Mouse (Mus musculus): ENCODE data around the gene Susd4. TPM values are rescaled to one million over a fixed set of nuclear protein-coding genes. Genes with fewer than 3 reads are reported as not detected.

Gene Susd4
- polyA plus RNA-seq, 1 experiment: 0.93 TPM

DNA sequence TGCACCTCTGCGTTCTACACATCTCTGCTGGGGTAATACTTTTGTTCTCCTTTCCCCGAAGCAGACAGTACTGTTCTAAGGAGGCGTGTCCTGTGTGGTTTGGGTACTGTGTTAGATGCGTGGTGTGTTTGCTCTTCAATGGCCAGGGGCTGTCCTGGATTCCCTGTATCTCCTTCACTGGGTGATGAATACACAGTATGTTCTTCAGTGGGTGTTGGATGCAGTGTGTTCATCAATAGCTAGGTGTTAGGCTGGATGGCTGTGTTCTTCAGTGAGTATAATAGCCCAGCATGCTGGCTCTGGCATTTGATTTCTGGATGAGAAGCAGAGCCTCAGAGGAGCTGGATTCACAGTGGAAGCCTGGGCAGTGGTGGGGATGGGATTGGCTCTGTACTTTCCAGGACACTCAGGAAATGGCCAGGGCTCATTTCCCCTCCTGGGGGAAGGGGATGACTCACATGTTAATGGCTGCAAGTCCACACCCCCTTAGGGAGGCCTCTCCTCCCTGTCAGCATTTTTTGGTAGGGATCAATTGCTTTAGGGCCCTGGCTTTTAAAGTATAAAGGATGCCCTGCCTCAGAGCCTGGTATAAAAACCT, 75.8 kb downstream of the Susd4 start:
- TF ChIP-seq CTCF (IDR thresholded peaks at IDR 0.05; ENCODE audit: borderline replicate concordance, insufficient read depth, low read length) (no peak), POLR2A (IDR thresholded peaks at IDR 0.05; ENCODE audit: low read depth, low read length) (no peak)
- Histone ChIP-seq H3K4me3 (ENCODE audit: insufficient read depth, low read length) (no peak overlapping the region), H3K27ac (ENCODE audit: insufficient read depth, low read length) (no peak overlapping the region), H3K4me1 (ENCODE audit: control insufficient read depth, insufficient read depth, low read length) (no peaks in the 10 kb centered on the region; the same call in 1 of the 2 replicates)

DNA sequence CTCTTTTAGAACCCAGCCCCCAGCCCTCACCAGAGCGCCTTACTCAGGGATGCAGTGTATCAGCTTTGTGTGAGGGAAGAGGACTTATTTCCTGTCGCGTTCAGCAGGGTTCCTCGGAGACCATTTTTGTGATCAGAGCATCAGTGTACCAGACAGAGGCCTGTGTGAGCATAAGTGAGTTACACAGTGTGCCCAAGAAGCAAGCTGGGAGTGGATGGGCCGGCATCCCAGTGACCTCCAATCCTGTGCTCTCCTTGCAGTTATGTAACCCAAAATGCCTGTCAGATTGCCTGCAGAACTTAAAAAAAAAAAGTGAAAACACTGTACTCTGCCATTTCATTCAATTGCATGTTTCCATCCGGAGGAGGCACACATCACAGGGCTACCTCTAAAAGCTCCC, 76.4 kb downstream of the Susd4 start:
- no peak overlapping the region for H3K27ac ChIP-seq (ENCODE audit: insufficient read depth, low read length)
- no peak overlapping the region for H3K4me3 ChIP-seq (ENCODE audit: insufficient read depth, low read length)
- H3K4me1 ChIP-seq (ENCODE audit: control insufficient read depth, insufficient read depth, low read length): no peaks in the 10 kb centered on the region; the same call in 1 of the 2 replicates
- TF ChIP-seq CTCF (IDR thresholded peaks at IDR 0.05; ENCODE audit: borderline replicate concordance, insufficient read depth, low read length): no peak
- TF ChIP-seq POLR2A (IDR thresholded peaks at IDR 0.05; ENCODE audit: low read depth, low read length): no peak

GRCm38 (mm10) chr1:182840606-182841005, 76.9 kb downstream of the Susd4 start:
- Histone ChIP-seq H3K27ac (ENCODE audit: insufficient read depth, low read length) (no peak overlapping the region), H3K4me1 (ENCODE audit: control insufficient read depth, insufficient read depth, low read length) (no peaks in the 10 kb centered on the region; the same call in 1 of the 2 replicates), H3K4me3 (ENCODE audit: insufficient read depth, low read length) (no peak overlapping the region)
- TF ChIP-seq CTCF (IDR thresholded peaks at IDR 0.05; ENCODE audit: borderline replicate concordance, insufficient read depth, low read length): no peak
- no peak for TF ChIP-seq POLR2A (IDR thresholded peaks at IDR 0.05; ENCODE audit: low read depth, low read length)

DNA sequence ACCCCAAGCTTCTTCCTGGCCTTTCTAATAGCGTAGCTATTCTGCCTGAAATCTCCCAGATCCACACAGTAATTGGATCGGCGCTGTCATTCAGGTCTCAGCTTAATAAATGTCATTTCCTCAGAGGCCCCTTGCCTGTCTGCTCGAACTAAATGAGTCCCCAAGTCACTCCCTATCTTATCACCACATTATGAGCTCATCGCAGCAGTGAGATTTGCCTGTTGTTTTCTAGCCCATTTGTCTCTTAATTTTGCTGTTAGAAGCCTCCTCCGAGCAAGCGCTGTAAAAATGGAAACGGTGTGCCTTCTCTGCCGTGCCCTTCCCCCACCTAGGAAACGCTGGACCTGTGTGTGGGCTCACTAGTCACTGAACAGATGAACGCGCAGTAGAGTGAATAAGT, 85.9 kb downstream of the Susd4 start:
- Histone ChIP-seq H3K27ac (ENCODE audit: insufficient read depth, low read length) (no peak overlapping the region), H3K4me3 (ENCODE audit: insufficient read depth, low read length) (no peak overlapping the region), H3K4me1 (ENCODE audit: control insufficient read depth, insufficient read depth, low read length) (no peaks in the 10 kb centered on the region)
- TF ChIP-seq CTCF (IDR thresholded peaks at IDR 0.05; ENCODE audit: borderline replicate concordance, insufficient read depth, low read length): no peak
- TF ChIP-seq POLR2A (IDR thresholded peaks at IDR 0.05; ENCODE audit: low read depth, low read length): no peak

DNA sequence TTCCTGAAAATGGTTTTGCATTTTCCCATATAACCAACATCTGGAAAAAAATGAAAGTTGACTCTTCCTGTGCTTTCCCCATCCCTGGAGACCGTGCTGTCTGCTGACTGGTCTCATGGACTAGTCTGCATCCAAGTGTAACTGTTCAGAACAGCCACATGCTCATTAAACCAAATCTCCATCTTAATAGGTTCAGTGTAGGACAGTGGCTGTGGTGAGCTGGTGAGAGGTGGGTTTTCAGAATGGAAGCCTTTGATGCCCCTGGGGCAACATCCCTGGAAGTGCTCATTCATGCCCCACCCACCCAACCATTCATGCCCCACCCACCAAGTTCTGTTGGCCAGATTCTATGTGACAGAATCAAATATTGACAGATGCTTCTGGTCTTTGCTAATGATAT, 86.4 kb downstream of the Susd4 start:
- Histone ChIP-seq H3K4me3 (ENCODE audit: insufficient read depth, low read length) (no peak overlapping the region), H3K4me1 (ENCODE audit: control insufficient read depth, insufficient read depth, low read length) (no peaks in the 10 kb centered on the region), H3K27ac (ENCODE audit: insufficient read depth, low read length) (no peak overlapping the region)
- no peak for TF ChIP-seq CTCF (IDR thresholded peaks at IDR 0.05; ENCODE audit: borderline replicate concordance, insufficient read depth, low read length)
- no peak for TF ChIP-seq POLR2A (IDR thresholded peaks at IDR 0.05; ENCODE audit: low read depth, low read length)

DNA sequence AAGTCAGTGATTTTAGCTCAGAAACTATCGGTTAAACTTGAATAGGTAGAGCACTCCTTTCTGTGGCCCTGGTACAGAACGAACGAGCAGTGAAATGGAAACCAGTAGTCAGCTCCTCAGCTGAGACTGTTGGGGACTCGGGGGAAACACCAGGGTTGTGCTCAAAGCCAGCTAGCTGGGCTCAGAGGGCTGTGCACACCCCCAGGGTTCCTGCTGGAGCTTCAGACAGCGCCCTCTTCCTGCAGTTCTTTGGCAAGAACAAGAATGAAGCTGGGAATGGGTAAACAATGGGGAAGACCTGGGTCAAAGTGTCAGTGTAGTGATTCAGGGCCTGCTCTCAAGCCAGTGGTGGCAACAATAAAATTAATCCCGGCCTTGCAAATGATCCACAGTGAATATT, 88.5 kb downstream of the Susd4 start:
- Histone ChIP-seq H3K4me1 (ENCODE audit: control insufficient read depth, insufficient read depth, low read length) (no peaks in the 10 kb centered on the region), H3K4me3 (ENCODE audit: insufficient read depth, low read length) (no peak overlapping the region), H3K27ac (ENCODE audit: insufficient read depth, low read length) (no peak overlapping the region)
- TF ChIP-seq POLR2A (IDR thresholded peaks at IDR 0.05; ENCODE audit: low read depth, low read length) (no peak), CTCF (IDR thresholded peaks at IDR 0.05; ENCODE audit: borderline replicate concordance, insufficient read depth, low read length) (no peak)

- no peak for TF ChIP-seq CTCF (IDR thresholded peaks at IDR 0.05; ENCODE audit: borderline replicate concordance, insufficient read depth, low read length)
- TF ChIP-seq POLR2A (IDR thresholded peaks at IDR 0.05; ENCODE audit: low read depth, low read length): no peak
Observed at GRCm38 (mm10) chr1:182856636-182857035, 93.0 kb downstream of the Susd4 start.

GRCm38 (mm10) chr1:182861671-182862358, 98.2 kb downstream of the Susd4 start:
- Histone ChIP-seq H3K27ac (ENCODE audit: insufficient read depth, low read length) (no peak overlapping the region), H3K4me1 (ENCODE audit: control insufficient read depth, insufficient read depth, low read length) (no peaks in the 10 kb centered on the region), H3K4me3 (ENCODE audit: insufficient read depth, low read length) (no peak overlapping the region)
- TF ChIP-seq CTCF (IDR thresholded peaks at IDR 0.05; ENCODE audit: borderline replicate concordance, insufficient read depth, low read length) (no peak), POLR2A (IDR thresholded peaks at IDR 0.05; ENCODE audit: low read depth, low read length) (no peak)

More at GRCm38 (mm10) chr1:182856636-182857035, 93.0 kb downstream of the Susd4 start:
- Histone ChIP-seq H3K4me1 (ENCODE audit: control insufficient read depth, insufficient read depth, low read length) (no peaks in the 10 kb centered on the region), H3K4me3 (ENCODE audit: insufficient read depth, low read length) (no peak overlapping the region), H3K27ac (ENCODE audit: insufficient read depth, low read length) (no peak overlapping the region)

DNA sequence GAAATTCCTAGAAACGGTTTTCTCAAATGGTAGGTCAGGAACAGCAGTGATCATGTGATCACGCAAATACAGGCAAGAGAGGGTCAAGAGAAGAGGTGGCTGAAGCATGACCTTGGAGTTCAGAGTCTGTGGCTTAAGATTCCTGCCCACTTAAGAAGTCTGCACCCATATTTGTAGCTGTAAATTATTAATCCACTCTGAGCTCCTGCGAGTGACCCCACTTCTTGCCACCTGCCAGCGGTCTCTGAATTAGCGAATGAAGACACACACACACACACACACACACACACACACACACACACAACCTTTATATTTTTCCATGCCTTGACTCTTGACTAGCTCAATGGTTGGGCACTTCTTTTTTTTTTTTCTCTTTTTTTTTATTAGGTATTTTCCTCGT, 99.7 kb downstream of the Susd4 start:
- no peak for TF ChIP-seq POLR2A (IDR thresholded peaks at IDR 0.05; ENCODE audit: low read depth, low read length)
- TF ChIP-seq CTCF (IDR thresholded peaks at IDR 0.05; ENCODE audit: borderline replicate concordance, insufficient read depth, low read length): no peak
- Histone ChIP-seq H3K27ac (ENCODE audit: insufficient read depth, low read length) (no peak overlapping the region), H3K4me3 (ENCODE audit: insufficient read depth, low read length) (no peak overlapping the region), H3K4me1 (ENCODE audit: control insufficient read depth, insufficient read depth, low read length) (no peaks in the 10 kb centered on the region)

GRCm38 (mm10) chr1:182867886-182868285, 104.2 kb downstream of the Susd4 start:
- Histone ChIP-seq H3K4me1 (ENCODE audit: control insufficient read depth, insufficient read depth, low read length) (no peaks in the 10 kb centered on the region), H3K4me3 (ENCODE audit: insufficient read depth, low read length) (no peak overlapping the region), H3K27ac (ENCODE audit: insufficient read depth, low read length) (no peak overlapping the region)
- TF ChIP-seq CTCF (IDR thresholded peaks at IDR 0.05; ENCODE audit: borderline replicate concordance, insufficient read depth, low read length): no peak
- TF ChIP-seq POLR2A (IDR thresholded peaks at IDR 0.05; ENCODE audit: low read depth, low read length): no peak
